Mouse (Mus musculus) liver, adult 2 months (tissue): ENCODE data around the gene Maml3.

Experiments
- CTCF ChIP-seq: fragments of 200-500 bp; IDR thresholded peaks from 2 replicates; pipeline ENCODE4 v1.5.1; 2011; ENCODE audit warnings: low read depth, low read length, control low read depth
- POLR2A ChIP-seq: fragments of 200-500 bp; IDR thresholded peaks from 2 replicates; pipeline ENCODE4 v1.6.1; 2011; ENCODE audit warnings: low read length, control low read depth; ENCODE audit not compliant: insufficient read depth; ENCODE audit errors: extremely low read depth

DNA sequence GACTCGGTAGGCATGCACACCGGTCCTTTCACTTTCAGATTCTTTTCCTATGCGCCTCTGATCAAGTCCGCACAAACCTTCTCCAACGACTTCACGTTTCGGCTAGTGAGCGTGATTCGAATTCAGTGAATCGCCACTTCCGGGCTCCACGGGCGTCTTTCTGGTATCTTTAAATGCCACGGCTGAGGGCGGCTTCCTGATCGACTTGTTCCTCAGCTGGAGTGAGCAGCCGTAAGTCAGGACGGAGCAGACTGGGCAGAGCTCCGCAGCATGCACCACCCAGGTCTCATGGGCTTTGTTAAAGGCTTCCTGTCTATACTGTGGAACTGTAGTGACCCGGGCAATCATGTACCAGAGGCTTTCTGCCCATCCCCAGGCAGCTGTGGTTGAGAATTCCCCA lies 468.2 kb downstream of the Maml3 start:
- TF ChIP-seq CTCF = no peak
- no peak for TF ChIP-seq POLR2A
